ENCODE assay signal across 26 mouse cellular contexts in the genomic region with DNA sequence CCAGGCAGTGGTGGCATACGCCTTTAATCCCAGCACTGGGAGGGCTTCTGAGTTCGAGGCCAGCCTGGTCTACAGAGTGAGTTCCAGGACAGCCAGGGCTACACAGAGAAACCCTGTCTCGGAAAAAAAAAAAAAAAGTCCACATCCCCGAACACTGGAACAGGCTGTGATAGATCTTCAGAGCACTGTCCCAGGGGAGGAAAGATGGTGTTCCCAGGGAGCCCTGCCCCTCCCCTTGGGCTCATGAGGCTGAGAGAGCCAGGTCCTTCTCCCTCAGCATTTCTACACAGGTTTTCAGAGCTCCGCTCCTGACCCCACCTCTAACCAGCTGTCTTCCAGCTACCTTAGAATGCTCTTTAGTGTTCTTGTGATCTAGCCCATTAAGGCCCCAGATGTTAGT. TPM values are rescaled to one million over a fixed set of nuclear protein-coding genes. Genes with fewer than 3 reads are reported as not detected.
"Had no signal": no experiment of that assay in that cellular context is flagged by ENCODE, and none has a peak within 500 bp of the region (broad histone marks: within the 10 kb centered on the region; RNA-seq: fewer than 3 reads in every experiment).

No protein-coding gene starts in this region.

- H3K27ac ChIP-seq: kidney, embryonic 15.5 days; limb, embryonic 12.5 days; liver, embryonic 14.5 days; midbrain, embryonic 12.5 days; neural tube, embryonic 13.5 days had no signal

- H3K9me3 ChIP-seq: kidney, embryonic 15.5 days; limb, embryonic 12.5 days; limb, embryonic 15.5 days; midbrain, embryonic 12.5 days; neural tube, embryonic 13.5 days had no signal

- H3K4me3 ChIP-seq: kidney, embryonic 15.5 days; limb, embryonic 12.5 days; limb, embryonic 15.5 days; midbrain, embryonic 12.5 days; myocyte; neural tube, embryonic 13.5 days had no signal

- H3K4me2 ChIP-seq: kidney, embryonic 15.5 days; limb, embryonic 12.5 days; limb, embryonic 15.5 days; liver, embryonic 11.5 days; lung, embryonic 14.5 days; midbrain, embryonic 12.5 days; neural tube, embryonic 13.5 days had no signal

- DNase-seq: kidney, adult 11 months; kidney, adult 8-10 months; kidney, postnatal 10 days; kidney, postnatal 36 days; left cerebral cortex, postnatal 4 days; liver, postnatal 0 days; lung, embryonic 14.5 days; lung, postnatal 14 days; lung, postnatal 4 days; retina, postnatal 1 day; right cerebral cortex, postnatal 25 days; thymus, adult 2 months; thymus, postnatal 25 days had no signal

- H3K9ac ChIP-seq: kidney, embryonic 15.5 days; limb, embryonic 12.5 days; limb, embryonic 15.5 days; liver, embryonic 14.5 days; liver, postnatal 0 days; lung, embryonic 14.5 days; midbrain, embryonic 12.5 days; neural tube, embryonic 13.5 days had no signal

- H3K27me3 ChIP-seq: kidney, embryonic 15.5 days; limb, embryonic 12.5 days; limb, embryonic 15.5 days; midbrain, embryonic 12.5 days; neural tube, embryonic 13.5 days had no signal

- H3K36me3 ChIP-seq: kidney, embryonic 15.5 days; limb, embryonic 12.5 days; limb, embryonic 15.5 days; midbrain, embryonic 12.5 days; neural tube, embryonic 13.5 days had no signal

- ATAC-seq: liver, postnatal 0 days; midbrain, embryonic 16.5 days had no signal

RNA-seq across cellular contexts. Expression of a gene that starts 24.7 kb away (rescaled TPM):
- total RNA-seq: megakaryocyte progenitor cell, adult 5-6 weeks; megakaryocyte-erythroid progenitor cell, adult 5-6 weeks; monocyte, adult 5-6 weeks; neutrophil, adult 5-6 weeks had no signal
